In the genomic region with DNA sequence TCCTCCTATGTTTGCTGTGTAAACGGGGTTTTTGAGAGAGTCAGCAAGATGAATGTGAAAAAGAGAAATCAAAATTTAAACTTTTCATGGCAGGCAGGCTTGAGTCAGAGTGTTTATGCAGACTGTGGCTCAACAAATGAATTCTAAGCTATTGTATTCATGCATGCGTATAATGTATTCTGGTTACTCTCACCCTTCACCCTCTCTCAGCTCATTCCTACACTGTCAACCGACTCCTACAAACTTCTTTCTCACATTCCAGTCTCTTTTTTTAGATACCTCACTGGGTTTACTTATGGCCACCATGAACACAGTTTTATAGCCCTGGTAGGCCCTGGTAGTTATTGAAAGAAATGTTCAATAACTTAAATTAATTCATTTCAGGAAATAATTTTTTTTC, we compare ENCODE assay signal across 27 mouse cellular contexts.
"Had no signal": no experiment of that assay in that cellular context is flagged by ENCODE, and none has a peak within 500 bp of the region (broad histone marks: within the 10 kb centered on the region; RNA-seq: fewer than 3 reads in every experiment).

No protein-coding gene starts in this region.

- H3K9ac ChIP-seq: embryonic facial prominence, embryonic 12.5 days; embryonic facial prominence, embryonic 13.5 days; embryonic facial prominence, embryonic 15.5 days; forebrain, embryonic 12.5 days; forebrain, embryonic 13.5 days; forebrain, embryonic 15.5 days; forebrain, postnatal 0 days had no signal

- DNase-seq: cerebellum, adult 8-10 months; cerebellum, adult 9-10 months; cerebellum, adult 9-11 months; cerebellum, postnatal 10 days; cerebellum, postnatal 14 days; cerebellum, postnatal 25 days; cerebellum, postnatal 36 days; embryo, embryonic 11 days; forebrain, postnatal 0 days; gastrocnemius, adult 2 months; gastrocnemius, postnatal 10 days; gastrocnemius, postnatal 14 days; gastrocnemius, postnatal 25 days; gastrocnemius, postnatal 36 days; heart, adult 18-20 months; heart, adult 2 months had no signal

- H3K27ac ChIP-seq: embryonic facial prominence, embryonic 10.5 days; embryonic facial prominence, embryonic 12.5 days; embryonic facial prominence, embryonic 13.5 days; embryonic facial prominence, embryonic 15.5 days; forebrain, embryonic 10.5 days; forebrain, embryonic 12.5 days; forebrain, embryonic 13.5 days; forebrain, embryonic 15.5 days; gastrocnemius, adult 2 months; heart, adult 2 months had no signal

- H3K36me3 ChIP-seq: embryonic facial prominence, embryonic 10.5 days; embryonic facial prominence, embryonic 12.5 days; embryonic facial prominence, embryonic 13.5 days; embryonic facial prominence, embryonic 15.5 days; forebrain, embryonic 10.5 days; forebrain, embryonic 12.5 days; forebrain, embryonic 15.5 days had no signal

- H3K4me2 ChIP-seq: embryonic facial prominence, embryonic 12.5 days; embryonic facial prominence, embryonic 13.5 days; embryonic facial prominence, embryonic 15.5 days; forebrain, embryonic 12.5 days; forebrain, embryonic 13.5 days; forebrain, embryonic 15.5 days had no signal

- H3K9me3 ChIP-seq: embryonic facial prominence, embryonic 10.5 days; embryonic facial prominence, embryonic 12.5 days; embryonic facial prominence, embryonic 13.5 days; embryonic facial prominence, embryonic 15.5 days; forebrain, embryonic 10.5 days; forebrain, embryonic 12.5 days; forebrain, embryonic 13.5 days; forebrain, embryonic 15.5 days had no signal

- H3K4me3 ChIP-seq: embryonic facial prominence, embryonic 10.5 days; embryonic facial prominence, embryonic 12.5 days; embryonic facial prominence, embryonic 13.5 days; embryonic facial prominence, embryonic 15.5 days; erythroblast, embryonic 14.5 days; forebrain, embryonic 10.5 days; forebrain, embryonic 12.5 days; forebrain, embryonic 13.5 days; forebrain, embryonic 15.5 days; gastrocnemius, adult 2 months; heart, adult 2 months had no signal

- ATAC-seq: forebrain, embryonic 13.5 days; forebrain, embryonic 14.5 days; forebrain, embryonic 15.5 days; forebrain, embryonic 16.5 days; forebrain, postnatal 0 days had no signal

- H3K4me1 ChIP-seq: embryonic facial prominence, embryonic 10.5 days; embryonic facial prominence, embryonic 12.5 days; embryonic facial prominence, embryonic 13.5 days; embryonic facial prominence, embryonic 15.5 days; forebrain, embryonic 10.5 days; forebrain, embryonic 12.5 days; forebrain, embryonic 13.5 days; forebrain, embryonic 15.5 days had no signal

- H3K27me3 ChIP-seq: embryonic facial prominence, embryonic 12.5 days; embryonic facial prominence, embryonic 13.5 days; embryonic facial prominence, embryonic 15.5 days; forebrain, embryonic 12.5 days; forebrain, embryonic 13.5 days; forebrain, embryonic 15.5 days had no signal
